Mouse (Mus musculus): ENCODE results near the gene Ube2j1. TPM values are rescaled to one million over a fixed set of nuclear protein-coding genes. Genes with fewer than 3 reads are reported as not detected.

Ube2j1 gene
- polyA plus RNA-seq, 1 experiment from 2014 or later = 48.3 TPM

GRCm38 (mm10) chr4:33074851-33075250 is 43.6 kb downstream of the Ube2j1 start:
- Histone ChIP-seq H3K27me3 (no peaks in the 10 kb centered on the region), H3K9ac (no peak overlapping the region), H3K4me3 (no peak overlapping the region), H3K4me2 (no peak overlapping the region), H3K27ac (no peak overlapping the region), H3K9me3 (no peaks in the 10 kb centered on the region), H3K4me1 (no peaks in the 10 kb centered on the region), H3K36me3 (no peaks in the 10 kb centered on the region)
- WGBS = 44% methylated on average over 5 of the region's 5 CpGs
- ATAC-seq (ENCODE audit: borderline replicate concordance, extremely low read depth, low FRiP score, low TSS enrichment) = no peak

GRCm38 (mm10) chr4:33075776-33076524 is 44.7 kb downstream of the Ube2j1 start:
- Histone ChIP-seq H3K4me1 (no peaks in the 10 kb centered on the region), H3K27me3 (no peaks in the 10 kb centered on the region), H3K27ac (no peak overlapping the region), H3K4me2 (no peak overlapping the region), H3K4me3 (no peak overlapping the region), H3K9ac (no peak overlapping the region), H3K9me3 (no peaks in the 10 kb centered on the region), H3K36me3 (no peaks in the 10 kb centered on the region)
- 81% methylated on average over 5 of the region's 5 CpGs for WGBS
- no peak for ATAC-seq (ENCODE audit: borderline replicate concordance, extremely low read depth, low FRiP score, low TSS enrichment)

DNA sequence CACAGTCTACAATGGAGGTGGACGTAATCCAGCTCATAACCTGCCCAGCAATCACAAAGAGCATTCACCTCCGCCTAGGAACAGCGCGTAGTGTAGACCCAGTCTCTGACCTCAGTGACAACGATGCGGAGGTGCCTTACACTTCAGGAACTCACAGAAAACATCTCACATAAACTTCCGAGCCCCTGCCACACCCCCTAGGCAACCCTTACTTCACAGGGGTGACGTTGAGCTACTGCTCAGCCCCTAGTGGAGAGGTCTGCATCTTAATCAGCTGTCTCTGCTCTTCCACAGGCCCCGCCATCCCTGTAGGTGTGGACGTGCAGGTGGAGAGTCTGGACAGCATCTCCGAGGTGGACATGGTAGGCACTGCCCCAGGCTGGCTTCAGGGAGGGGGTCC is 45.9 kb downstream of the Ube2j1 start:
- Histone ChIP-seq H3K27ac (no peak overlapping the region), H3K4me2 (no peak overlapping the region), H3K36me3 (no peaks in the 10 kb centered on the region), H3K4me3 (no peak overlapping the region), H3K9me3 (no peaks in the 10 kb centered on the region), H3K4me1 (no peaks in the 10 kb centered on the region), H3K9ac (no peak overlapping the region), H3K27me3 (no peaks in the 10 kb centered on the region)
- 67% methylated on average over 11 of the region's 11 CpGs for WGBS
- no peak for ATAC-seq (ENCODE audit: borderline replicate concordance, extremely low read depth, low FRiP score, low TSS enrichment)

GRCm38 (mm10) chr4:33077724-33078123 is 46.5 kb downstream of the Ube2j1 start:
- 50% methylated on average over 8 of the region's 8 CpGs for WGBS
- ATAC-seq (ENCODE audit: borderline replicate concordance, extremely low read depth, low FRiP score, low TSS enrichment) = no peak
- H3K4me2 ChIP-seq = no peak overlapping the region

GRCm38 (mm10) chr4:33078492-33078891 is 47.3 kb downstream of the Ube2j1 start:
- no peak for ATAC-seq (ENCODE audit: borderline replicate concordance, extremely low read depth, low FRiP score, low TSS enrichment)
- Histone ChIP-seq H3K27ac (no peak overlapping the region), H3K4me2 (no peak overlapping the region), H3K4me1 (no peaks in the 10 kb centered on the region), H3K9ac (no peak overlapping the region), H3K36me3 (no peaks in the 10 kb centered on the region), H3K27me3 (no peaks in the 10 kb centered on the region), H3K9me3 (no peaks in the 10 kb centered on the region), H3K4me3 (no peak overlapping the region)
- WGBS = 89% methylated on average over 3 of the region's 3 CpGs

More at GRCm38 (mm10) chr4:33077724-33078123, 46.5 kb downstream of the Ube2j1 start:
- no peaks in the 10 kb centered on the region for H3K36me3 ChIP-seq
- H3K4me1 ChIP-seq = no peaks in the 10 kb centered on the region
- no peaks in the 10 kb centered on the region for H3K27me3 ChIP-seq
- no peak overlapping the region for H3K9ac ChIP-seq
- no peak overlapping the region for H3K27ac ChIP-seq
- H3K9me3 ChIP-seq = no peaks in the 10 kb centered on the region
- H3K4me3 ChIP-seq = no peak overlapping the region

- no peak overlapping the region for H3K27ac ChIP-seq
- H3K36me3 ChIP-seq = no peaks in the 10 kb centered on the region
Observed at GRCm38 (mm10) chr4:33099118-33099694, 68.0 kb downstream of the Ube2j1 start.

More at GRCm38 (mm10) chr4:33099118-33099694, 68.0 kb downstream of the Ube2j1 start:
- no peaks in the 10 kb centered on the region for H3K9me3 ChIP-seq
- ATAC-seq (ENCODE audit: borderline replicate concordance, extremely low read depth, low FRiP score, low TSS enrichment) = no peak
- H3K4me2 ChIP-seq = no peak overlapping the region
- no peak overlapping the region for H3K4me3 ChIP-seq
- no peaks in the 10 kb centered on the region for H3K4me1 ChIP-seq
- no peak overlapping the region for H3K9ac ChIP-seq
- WGBS = 77% methylated on average over 6 of the region's 6 CpGs
- H3K27me3 ChIP-seq = no peaks in the 10 kb centered on the region

Other genes starting within 250 kb of the Ube2j1 start
- 88.9 and 101 TPM in 2 replicates for gene Lyrm2, start 231.2 kb upstream of the Ube2j1 start, polyA plus RNA-seq (2015; fragmentation: Nextera tagmentation; extraction: Ambion mirVana)
- 3.0 and 4.0 TPM in 2 replicates for gene Ankrd6, start 80.6 kb upstream of the Ube2j1 start, polyA plus RNA-seq (2015; fragmentation: Nextera tagmentation; extraction: Ambion mirVana)
- 2.6 and 2.7 TPM in 2 replicates for gene Rragd, start 48.4 kb upstream of the Ube2j1 start, polyA plus RNA-seq (2015; fragmentation: Nextera tagmentation; extraction: Ambion mirVana)
- gene Gabrr2, start 31.6 kb downstream of the Ube2j1 start, polyA plus RNA-seq (2015; fragmentation: Nextera tagmentation; extraction: Ambion mirVana) = 0.59 TPM in 1 of 2 replicates, not detected in the other
- not detected in 2 replicates for gene Gabrr1, start 101.1 kb downstream of the Ube2j1 start, polyA plus RNA-seq (2015; fragmentation: Nextera tagmentation; extraction: Ambion mirVana)
- 1.2 and 1.6 TPM in 2 replicates for gene Pm20d2, start 158.3 kb downstream of the Ube2j1 start, polyA plus RNA-seq (2015; fragmentation: Nextera tagmentation; extraction: Ambion mirVana)
- gene Srsf12, start 177.6 kb downstream of the Ube2j1 start, polyA plus RNA-seq (2015; fragmentation: Nextera tagmentation; extraction: Ambion mirVana) = 3.3 TPM in 2 replicates